Mouse (Mus musculus) liver, embryonic 14.5 days (tissue): ENCODE data around the gene Pld3.

ENCODE experiments used
- CTCF ChIP-seq: IDR thresholded peaks from 2 replicates; pipeline ENCODE4 v1.5.1; 2016; ENCODE audit warnings: antibody characterized with exemption, low read depth, control low read depth
- EP300 ChIP-seq: IDR thresholded peaks from 2 replicates; pipeline ENCODE4 v1.6.1; 2016; ENCODE audit warnings: antibody characterized with exemption, low read depth

DNA sequence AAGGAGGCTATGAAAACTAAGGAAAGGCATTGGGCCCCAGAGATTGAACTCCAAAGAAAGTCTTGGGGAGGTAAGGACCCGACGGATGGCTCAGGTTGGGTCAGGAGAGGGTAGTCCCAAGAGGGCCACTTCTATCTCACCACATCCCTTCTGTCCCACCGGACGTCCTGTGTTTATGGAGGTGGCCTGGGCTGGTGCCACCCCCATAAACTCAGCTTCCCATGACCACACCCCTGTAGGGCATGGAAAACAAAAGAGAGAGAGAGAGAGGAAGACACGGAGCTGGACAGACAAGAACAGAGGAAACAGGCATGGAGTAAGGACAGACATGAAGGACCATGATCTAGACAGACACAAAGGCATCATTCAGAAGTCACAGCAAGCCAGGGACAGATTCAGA is 59.6 kb downstream of the Pld3 start:
- TF ChIP-seq EP300 = no peak
- no peak for TF ChIP-seq CTCF
